Mouse (Mus musculus): ENCODE measurements at regions not wholly inside any gene's neighbourhood (a gene's known extent, or its start where the extent isn't known, plus 50 kb on each side); places are given as distances from the start of the nearest gene placed in this dataset.
"Not testable (repeated sequence)": the region's sequence is repeated elsewhere in the genome, so short reads cannot be mapped to it uniquely, and the experiment has no call there.

GRCm38 (mm10) chr5:82733707-82734106 is 621.3 kb downstream of the Tecrl start:
- DNase-seq = no peak

- DNase-seq = no peak
Observed at GRCm38 (mm10) chr5:82728240-82728639, 626.8 kb downstream of the Tecrl start.

- DNase-seq = no peak
Observed at GRCm38 (mm10) chr5:82727250-82728003, 627.6 kb downstream of the Tecrl start.

GRCm38 (mm10) chr5:82715705-82716104 is 639.3 kb downstream of the Tecrl start:
- peak; percentile 9 for DNase-seq

GRCm38 (mm10) chr5:82699666-82700065 is 655.3 kb downstream of the Tecrl start:
- DNase-seq = not testable (repeated sequence)

DNA sequence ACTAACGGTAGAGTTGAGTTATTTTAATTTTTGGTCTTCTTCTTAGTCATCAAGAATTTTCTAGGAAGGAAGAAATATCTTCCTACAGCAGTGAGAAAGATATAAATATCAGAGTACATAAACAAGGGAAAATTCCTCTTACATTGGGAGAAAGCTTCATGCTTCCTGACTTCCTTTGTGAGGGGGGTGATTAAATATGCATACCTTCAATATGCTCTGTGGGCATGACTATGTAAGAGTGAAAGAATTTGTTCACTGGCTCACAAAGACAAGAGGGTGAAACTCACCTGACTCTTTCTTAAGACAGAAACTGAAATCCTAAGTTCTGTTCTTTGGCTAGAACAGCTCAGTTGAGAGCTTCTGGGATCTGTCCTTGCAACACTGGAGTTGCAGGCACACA is 656.1 kb downstream of the Tecrl start:
- DNase-seq = no peak

DNA sequence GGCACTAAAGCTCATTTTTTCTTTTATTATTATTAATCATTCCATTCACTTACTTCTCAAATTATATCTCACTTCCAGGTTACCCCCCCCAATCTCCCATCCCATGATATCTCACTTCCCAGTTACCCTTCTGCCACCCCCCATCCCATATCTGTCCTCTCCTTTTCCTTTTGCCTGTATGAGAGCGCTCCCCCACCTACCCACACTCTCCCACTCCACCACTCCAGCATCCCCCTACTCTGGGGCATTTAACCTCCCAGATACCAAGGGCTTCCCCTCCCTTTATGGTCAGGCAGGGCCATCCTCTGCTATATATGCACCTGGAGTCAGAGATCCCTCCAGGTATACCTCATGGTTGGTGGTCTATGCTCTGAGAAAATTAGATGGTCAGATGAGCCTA is 671.6 kb downstream of the Tecrl start:
- no peak for DNase-seq

- no peak for DNase-seq
Observed at GRCm38 (mm10) chr5:82664121-82664520, 690.9 kb downstream of the Tecrl start.

GRCm38 (mm10) chr5:82653637-82654036 is 701.4 kb downstream of the Tecrl start:
- DNase-seq = not testable (repeated sequence)

- DNase-seq = peak; percentile 62
Observed at GRCm38 (mm10) chr5:82620056-82620455, 734.9 kb downstream of the Tecrl start.

All from retina, postnatal 1 day (tissue).